Mouse (Mus musculus) liver, embryonic 18 days (tissue): ENCODE results near the gene Tob1. TPM values are rescaled to one million over a fixed set of nuclear protein-coding genes. Genes with fewer than 3 reads are reported as not detected.

Source experiments
- polyA plus RNA-seq: library from polyadenylated mRNA; depleted of rRNA; stranded (reverse); fragments of >200 nt; gene quantifications from 2 replicates; pipeline ENCODE4 v1.2.3, GENCODE M21; 2012; rRNA removed

Tob1 gene
- polyA plus RNA-seq = 22.8 and 23.3 TPM in 2 replicates

GRCm38 (mm10) chr11:94211124-94211603 lies at the start of gene Tob1:
Gene Tob1, plus strand, starts transcription at chr11:94211454.

DNA sequence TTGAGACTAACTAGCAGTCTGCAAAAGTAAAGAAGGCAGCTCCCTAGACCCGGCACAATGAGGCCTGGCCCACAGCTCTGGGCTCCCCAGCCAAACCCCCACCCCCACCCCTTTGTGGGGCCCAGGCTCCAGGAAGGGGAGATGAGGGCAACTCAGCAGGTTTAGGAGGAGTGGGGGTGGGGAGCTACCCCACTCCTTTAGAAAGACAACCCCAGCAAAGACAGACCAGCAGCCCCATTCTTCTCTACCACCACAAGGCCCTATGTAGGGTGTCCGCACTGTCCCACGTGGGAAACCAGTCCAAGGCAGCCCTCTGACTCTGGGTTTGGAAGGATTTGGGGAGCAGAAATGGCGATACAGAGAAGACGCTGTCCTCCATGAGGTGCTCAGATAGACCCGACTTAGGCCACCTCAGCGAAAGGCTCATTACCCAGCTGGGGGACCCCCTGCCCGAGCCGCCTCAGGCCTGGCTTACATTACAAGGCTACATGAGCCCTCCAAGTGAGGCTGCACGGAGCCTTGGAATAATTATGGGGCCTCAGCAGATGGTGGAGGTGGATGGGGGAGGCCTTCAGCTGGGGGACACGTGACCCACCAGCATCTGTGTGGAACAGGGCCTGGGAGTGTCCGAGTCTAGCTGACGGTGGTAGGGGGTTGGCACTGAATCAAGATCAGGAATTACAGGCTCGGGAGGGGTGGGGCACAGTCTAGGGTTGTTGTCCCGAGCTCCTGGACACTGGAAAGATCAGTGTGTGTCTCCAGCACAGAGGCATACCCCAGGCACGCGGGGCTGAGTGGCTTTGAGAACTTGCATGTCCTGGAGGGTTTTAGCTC lies 34.9 kb downstream of the Tob1 start, which contains the start of gene Wfikkn2:
Gene Wfikkn2, minus strand, starts transcription at position 51 of the 834 bp plus-strand sequence.

Other genes starting within 250 kb of the Tob1 start
- 69.3 and 70.5 TPM in 2 replicates for gene Gm20390, start 243.2 kb upstream of the Tob1 start, polyA plus RNA-seq
- 74.7 and 85.5 TPM in 2 replicates for gene Nme1, start 242.9 kb upstream of the Tob1 start, polyA plus RNA-seq
- gene Spag9, start 215.4 kb upstream of the Tob1 start, polyA plus RNA-seq = 12.5 and 13.3 TPM in 2 replicates
- 0.13 and 0.15 TPM in 2 replicates for gene Wfikkn2, start 34.6 kb downstream of the Tob1 start, polyA plus RNA-seq
- 0.16 TPM in 1 of 2 replicates, not detected in the other for gene Gm21885, start 70.4 kb downstream of the Tob1 start, polyA plus RNA-seq
- gene Luc7l3, start 110.5 kb downstream of the Tob1 start, polyA plus RNA-seq = 31.9 and 40.2 TPM in 2 replicates
- gene Ankrd40, start 116.5 kb downstream of the Tob1 start, polyA plus RNA-seq = 17.1 and 18.6 TPM in 2 replicates
- 5.2 and 6.1 TPM in 2 replicates for gene Abcc3, start 181.5 kb downstream of the Tob1 start, polyA plus RNA-seq